Mouse (Mus musculus): ENCODE results near the gene Rock2. TPM values are rescaled to one million over a fixed set of nuclear protein-coding genes. Genes with fewer than 3 reads are reported as not detected.

Gene Rock2
- total and polyA plus RNA-seq, 2 experiments = 1.7 to 14.5 TPM

DNA sequence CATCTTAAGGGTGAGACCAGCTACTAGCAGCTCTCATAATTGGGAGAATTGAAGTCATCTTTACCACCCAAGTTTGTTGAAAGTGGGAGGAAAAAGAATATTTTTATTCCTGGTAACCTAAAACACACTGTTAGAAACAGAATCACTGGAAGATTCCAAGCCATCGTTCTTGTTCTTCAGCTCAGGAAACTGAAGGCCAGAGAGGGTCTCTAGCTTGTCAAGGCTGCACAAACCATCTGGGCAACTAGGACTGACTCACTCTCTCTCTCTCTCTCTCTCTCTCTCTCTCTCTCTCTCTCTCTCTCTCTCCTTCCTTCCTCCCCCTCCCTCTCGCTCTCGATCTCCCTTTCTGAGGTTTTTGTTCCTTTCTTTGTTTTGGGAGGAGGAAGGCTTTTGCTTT is 33.7 kb upstream of the Rock2 start:
- Histone ChIP-seq H3K9ac (ENCODE audit: low read depth, low read length) (no peak overlapping the region), H3K36me3 (ENCODE audit: control insufficient read depth, insufficient read depth, low read length) (no peaks in the 10 kb centered on the region), H3K27me3 (ENCODE audit: control insufficient read depth, insufficient read depth, low read length) (no peaks in the 10 kb centered on the region), H3K4me3 (ENCODE audit: insufficient read depth, low read depth, low read length) (no peak overlapping the region), H3K4me1 (ENCODE audit: control insufficient read depth, insufficient read depth, low read length) (peaks cover 13% of the 10 kb centered on the region), H3K79me2 (ENCODE audit: control insufficient read depth, insufficient read depth, low read length) (no peaks in the 10 kb centered on the region), H3K27ac (replicated peaks; ENCODE audit: insufficient read depth, low read depth, low read length) (no peak overlapping the region)
- WGBS = 79% methylated on average over 3 of the region's 3 CpGs
- TF ChIP-seq CTCF (IDR thresholded peaks at IDR 0.05; ENCODE audit: low read depth, low read length) = no peak
- no peak for TF ChIP-seq POLR2A (IDR thresholded peaks at IDR 0.05; ENCODE audit: extremely low read depth, insufficient read depth, low read length)
- DNase-seq (ENCODE audit: extremely low read depth, low read depth, low spot score) = no peak

DNA sequence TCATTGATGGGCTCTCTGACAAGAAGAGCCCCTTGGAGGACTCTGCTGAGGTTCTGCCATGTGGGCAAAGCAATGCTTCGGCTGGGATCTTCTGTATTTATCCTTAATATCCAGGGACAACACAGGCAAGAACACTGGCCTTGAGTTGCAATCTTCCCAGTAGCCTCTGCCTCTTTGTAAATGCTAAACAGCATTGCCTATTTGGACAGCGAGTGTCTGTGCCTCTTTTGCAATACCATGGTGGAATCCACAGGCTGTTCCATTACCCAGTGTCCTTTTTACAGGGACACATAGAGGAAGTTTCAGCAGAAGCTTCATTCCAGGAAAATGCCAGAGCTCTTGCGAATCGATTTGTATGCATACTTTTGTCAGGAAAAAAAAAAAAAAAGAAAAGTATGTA is 30.2 kb upstream of the Rock2 start:
- WGBS = 16% methylated on average over 4 of the region's 4 CpGs
- DNase-seq (ENCODE audit: extremely low read depth, low read depth, low spot score) = peak; percentile 90
- H3K27me3 ChIP-seq (ENCODE audit: control insufficient read depth, insufficient read depth, low read length) = no peaks in the 10 kb centered on the region
- peak overlapping the region; percentile 83; the same call in 1 of the 2 replicates for H3K27ac ChIP-seq (replicated peaks; ENCODE audit: insufficient read depth, low read depth, low read length)
- peaks cover 19% of the 10 kb centered on the region for H3K4me1 ChIP-seq (ENCODE audit: control insufficient read depth, insufficient read depth, low read length)
- H3K79me2 ChIP-seq (ENCODE audit: control insufficient read depth, insufficient read depth, low read length) = no peaks in the 10 kb centered on the region
- H3K4me3 ChIP-seq (ENCODE audit: insufficient read depth, low read depth, low read length) = no peak overlapping the region
- no peak overlapping the region for H3K9ac ChIP-seq (ENCODE audit: low read depth, low read length)
- no peaks in the 10 kb centered on the region for H3K36me3 ChIP-seq (ENCODE audit: control insufficient read depth, insufficient read depth, low read length)
- TF ChIP-seq CTCF (IDR thresholded peaks at IDR 0.05; ENCODE audit: low read depth, low read length) (no peak), POLR2A (IDR thresholded peaks at IDR 0.05; ENCODE audit: extremely low read depth, insufficient read depth, low read length) (no peak)

DNA sequence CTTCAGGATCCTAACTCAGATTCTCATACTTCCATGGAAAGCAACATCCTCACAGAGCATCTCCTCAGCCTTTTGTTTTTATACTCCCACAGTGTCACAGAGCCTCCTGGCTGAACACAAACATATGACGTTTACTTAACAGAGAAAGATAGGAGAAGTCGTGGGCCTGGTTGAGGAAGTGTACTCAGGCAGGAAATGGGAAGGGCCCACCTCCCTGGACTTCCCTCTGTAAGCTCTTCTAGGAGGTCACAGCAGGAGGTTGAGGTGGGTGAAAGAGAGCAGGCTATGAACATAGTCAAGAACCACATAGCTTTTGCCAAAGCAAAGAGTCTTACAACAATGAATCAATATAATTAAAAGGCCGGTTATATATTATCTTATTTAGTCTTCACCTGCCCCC is 28.8 kb upstream of the Rock2 start:
- H3K27ac ChIP-seq (replicated peaks; ENCODE audit: insufficient read depth, low read depth, low read length) = peak overlapping the region; percentile 50; the same call in 1 of the 2 replicates
- no peak for TF ChIP-seq POLR2A (IDR thresholded peaks at IDR 0.05; ENCODE audit: extremely low read depth, insufficient read depth, low read length)
- no peak for TF ChIP-seq CTCF (IDR thresholded peaks at IDR 0.05; ENCODE audit: low read depth, low read length)
- no peak overlapping the region for H3K9ac ChIP-seq (ENCODE audit: low read depth, low read length)
- H3K36me3 ChIP-seq (ENCODE audit: control insufficient read depth, insufficient read depth, low read length) = no peaks in the 10 kb centered on the region
- H3K4me3 ChIP-seq (ENCODE audit: insufficient read depth, low read depth, low read length) = no peak overlapping the region
- peaks cover 29% of the 10 kb centered on the region for H3K4me1 ChIP-seq (ENCODE audit: control insufficient read depth, insufficient read depth, low read length)
- no peaks in the 10 kb centered on the region for H3K27me3 ChIP-seq (ENCODE audit: control insufficient read depth, insufficient read depth, low read length)
- WGBS = 3% methylated on average over 3 of the region's 3 CpGs
- peak; percentile 48 for DNase-seq (ENCODE audit: extremely low read depth, low read depth, low spot score)
- no peaks in the 10 kb centered on the region for H3K79me2 ChIP-seq (ENCODE audit: control insufficient read depth, insufficient read depth, low read length)

DNA sequence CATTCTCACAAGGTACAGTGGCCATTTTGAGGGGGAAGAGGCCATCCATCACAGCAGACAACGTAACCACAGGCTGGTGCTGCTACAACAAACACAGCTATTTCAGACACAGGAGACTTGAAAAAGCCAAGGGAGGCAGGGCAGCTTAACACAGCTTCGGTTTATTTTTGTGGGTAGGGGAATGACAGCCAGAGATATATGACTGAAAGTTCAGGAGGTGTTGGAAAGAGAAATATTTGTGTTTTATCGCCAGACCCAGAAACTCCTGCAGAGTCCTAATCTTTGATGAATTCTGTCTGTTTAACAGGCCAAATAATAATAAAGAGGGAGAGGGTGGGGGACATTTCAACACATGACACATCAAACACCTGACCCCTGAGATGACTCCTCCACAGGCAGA is 28.2 kb upstream of the Rock2 start:
- 79% methylated on average over 3 of the region's 3 CpGs for WGBS
- no peak overlapping the region for H3K9ac ChIP-seq (ENCODE audit: low read depth, low read length)
- peaks cover 29% of the 10 kb centered on the region for H3K4me1 ChIP-seq (ENCODE audit: control insufficient read depth, insufficient read depth, low read length)
- no peaks in the 10 kb centered on the region for H3K79me2 ChIP-seq (ENCODE audit: control insufficient read depth, insufficient read depth, low read length)
- H3K4me3 ChIP-seq (ENCODE audit: insufficient read depth, low read depth, low read length) = no peak overlapping the region
- no peak for TF ChIP-seq CTCF (IDR thresholded peaks at IDR 0.05; ENCODE audit: low read depth, low read length)
- TF ChIP-seq POLR2A (IDR thresholded peaks at IDR 0.05; ENCODE audit: extremely low read depth, insufficient read depth, low read length) = no peak
- H3K36me3 ChIP-seq (ENCODE audit: control insufficient read depth, insufficient read depth, low read length) = no peaks in the 10 kb centered on the region
- H3K27ac ChIP-seq (replicated peaks; ENCODE audit: insufficient read depth, low read depth, low read length) = 0 out of 2 replicates have a peak overlapping the region, but pooled peaks have one; percentile 5
- no peaks in the 10 kb centered on the region for H3K27me3 ChIP-seq (ENCODE audit: control insufficient read depth, insufficient read depth, low read length)
- no peak for DNase-seq (ENCODE audit: extremely low read depth, low read depth, low spot score)

DNA sequence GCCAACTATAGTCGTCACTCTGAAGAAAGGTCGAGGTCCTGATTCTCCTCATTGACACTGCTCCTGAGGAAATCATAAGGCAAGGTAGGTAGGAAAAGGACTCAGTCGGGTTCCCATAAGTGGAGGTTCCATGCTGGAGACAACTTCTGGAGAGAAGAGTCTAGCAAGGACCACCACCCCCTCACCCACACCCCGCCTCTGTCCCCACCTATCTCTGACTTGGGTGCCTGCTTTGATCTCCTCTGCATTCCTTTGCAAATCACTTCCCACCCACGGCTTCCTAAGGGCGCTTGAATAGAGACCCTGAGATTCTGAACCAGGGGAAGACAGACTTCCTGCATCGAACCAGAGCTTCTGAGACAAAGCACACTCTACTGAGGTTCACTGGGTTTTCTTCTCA is 27.4 kb upstream of the Rock2 start:
- Histone ChIP-seq H3K9ac (ENCODE audit: low read depth, low read length) (no peak overlapping the region), H3K27ac (replicated peaks; ENCODE audit: insufficient read depth, low read depth, low read length) (no peak overlapping the region), H3K36me3 (ENCODE audit: control insufficient read depth, insufficient read depth, low read length) (no peaks in the 10 kb centered on the region), H3K4me1 (ENCODE audit: control insufficient read depth, insufficient read depth, low read length) (peaks cover 29% of the 10 kb centered on the region), H3K27me3 (ENCODE audit: control insufficient read depth, insufficient read depth, low read length) (no peaks in the 10 kb centered on the region), H3K79me2 (ENCODE audit: control insufficient read depth, insufficient read depth, low read length) (no peaks in the 10 kb centered on the region), H3K4me3 (ENCODE audit: insufficient read depth, low read depth, low read length) (no peak overlapping the region)
- WGBS = 93% methylated on average over 7 of the region's 7 CpGs
- no peak for DNase-seq (ENCODE audit: extremely low read depth, low read depth, low spot score)
- no peak for TF ChIP-seq CTCF (IDR thresholded peaks at IDR 0.05; ENCODE audit: low read depth, low read length)

DNA sequence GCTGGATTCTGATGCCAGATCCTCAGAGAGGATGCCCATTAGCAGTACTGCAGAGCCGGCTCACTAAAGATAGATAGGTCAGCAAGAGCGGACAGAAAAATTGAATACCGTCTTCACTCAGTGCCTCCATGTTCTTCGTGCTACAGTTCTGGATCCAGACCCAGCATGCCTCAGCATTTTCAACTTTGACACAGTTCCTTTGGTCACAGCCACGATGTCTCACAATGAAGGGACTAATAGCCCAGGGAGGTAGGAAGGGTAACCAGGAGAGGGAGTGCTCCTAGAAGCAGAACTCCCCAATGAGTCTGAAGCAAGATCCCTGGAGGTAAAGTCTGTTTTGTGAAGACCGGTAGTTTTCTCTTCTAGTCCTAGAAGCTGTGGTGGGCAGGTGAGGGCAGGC is 26.1 kb upstream of the Rock2 start:
- Histone ChIP-seq H3K36me3 (ENCODE audit: control insufficient read depth, insufficient read depth, low read length) (no peaks in the 10 kb centered on the region), H3K4me3 (ENCODE audit: insufficient read depth, low read depth, low read length) (no peak overlapping the region), H3K27ac (replicated peaks; ENCODE audit: insufficient read depth, low read depth, low read length) (no peak overlapping the region), H3K27me3 (ENCODE audit: control insufficient read depth, insufficient read depth, low read length) (no peaks in the 10 kb centered on the region), H3K79me2 (ENCODE audit: control insufficient read depth, insufficient read depth, low read length) (no peaks in the 10 kb centered on the region), H3K4me1 (ENCODE audit: control insufficient read depth, insufficient read depth, low read length) (peaks cover 32% of the 10 kb centered on the region), H3K9ac (ENCODE audit: low read depth, low read length) (no peak overlapping the region)
- 78% methylated on average over 6 of the region's 6 CpGs for WGBS
- no peak for DNase-seq (ENCODE audit: extremely low read depth, low read depth, low spot score)
- TF ChIP-seq CTCF (IDR thresholded peaks at IDR 0.05; ENCODE audit: low read depth, low read length) = no peak
- TF ChIP-seq POLR2A (IDR thresholded peaks at IDR 0.05; ENCODE audit: extremely low read depth, insufficient read depth, low read length) = no peak

All from liver, adult 2 months (tissue).